Mouse (Mus musculus): ENCODE results near the gene Adh6a. TPM values are rescaled to one million over a fixed set of nuclear protein-coding genes. Genes with fewer than 3 reads are reported as not detected.

The Adh6a gene
- polyA plus RNA-seq (2015; fragmentation: Nextera tagmentation; extraction: Ambion mirVana) = 0.20 TPM in 1 of 2 replicates, not detected in the other

DNA sequence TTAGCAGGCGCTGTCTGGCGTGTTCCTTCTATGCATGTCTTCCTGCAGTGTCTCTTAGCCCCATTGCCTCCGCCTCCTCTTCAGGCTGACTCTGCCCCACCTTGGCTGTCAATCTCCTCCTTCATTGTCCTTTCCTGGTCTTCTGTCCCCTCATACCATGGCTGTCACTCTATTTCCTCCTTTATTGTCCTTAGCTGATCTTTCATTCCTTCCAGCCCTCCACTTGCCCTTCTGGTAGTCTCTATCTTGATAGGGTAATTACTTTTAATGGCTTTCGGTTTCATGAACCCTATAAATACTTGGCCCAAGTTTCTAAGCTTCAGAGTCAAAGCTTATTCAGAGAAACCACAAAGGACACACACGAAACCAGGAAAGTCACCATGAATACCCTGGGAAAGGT is at the start of gene Adh6a:
Adh6a (plus strand) TSS at position 322 of the 400 bp plus-strand sequence.
- no peaks in the 10 kb centered on the region for H3K27me3 ChIP-seq (replicated peaks; ENCODE audit: insufficient read depth, low read length)
- H3K9me3 ChIP-seq (ENCODE audit: low read length) = no peaks in the 10 kb centered on the region
- H3K4me2 ChIP-seq (replicated peaks; ENCODE audit: low read depth, low read length) = no peak within 1 kb of the TSS
- DNase-seq (ENCODE audit: low spot score) (no peak), ATAC-seq (no peak)
- H3K4me3 ChIP-seq (ENCODE audit: low read depth, low read length) = no peak within 1 kb of the TSS
- 85% methylated on average over 5 of the region's 5 CpGs for WGBS
- H3K4me1 ChIP-seq (ENCODE audit: insufficient read depth, low read depth, low read length) = no peaks in the 10 kb centered on the region
- TF ChIP-seq EP300 (IDR thresholded peaks at IDR 0.05) = no peak
- TF ChIP-seq CTCF (IDR thresholded peaks at IDR 0.05) = no peak
- H3K9ac ChIP-seq (replicated peaks; ENCODE audit: low read depth) = no peak within 1 kb of the TSS
- no peak within 1 kb of the TSS for H3K27ac ChIP-seq (ENCODE audit: low read length)
- no peaks in the 10 kb centered on the region for H3K36me3 ChIP-seq (ENCODE audit: insufficient read depth, low read length)

DNA sequence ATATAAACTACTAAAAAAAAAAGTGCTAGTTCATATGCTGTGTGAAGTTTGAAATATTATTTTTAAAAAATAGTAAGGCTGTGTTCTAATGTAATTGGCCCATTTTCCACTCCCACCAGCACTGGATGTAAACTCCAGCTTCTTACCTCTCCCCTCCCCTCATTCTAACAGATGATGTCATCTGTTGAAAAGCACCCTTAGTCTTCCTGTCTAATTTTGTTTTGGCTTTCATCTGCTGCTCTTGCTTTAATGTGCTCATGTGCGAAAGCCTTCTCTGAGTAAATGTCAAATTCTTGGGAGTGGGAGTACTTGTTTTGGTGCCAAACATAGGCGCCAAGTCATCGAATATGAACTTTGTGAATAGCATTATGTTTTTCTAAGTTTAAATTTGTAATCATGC is 48.4 kb upstream of the Adh6a start:
- Histone ChIP-seq H3K9ac (replicated peaks; ENCODE audit: low read depth) (no peak overlapping the region), H3K9me3 (ENCODE audit: low read length) (no peaks in the 10 kb centered on the region), H3K27ac (ENCODE audit: low read length) (no peak overlapping the region), H3K4me2 (replicated peaks; ENCODE audit: low read depth, low read length) (no peak overlapping the region), H3K4me3 (ENCODE audit: low read depth, low read length) (no peak overlapping the region), H3K4me1 (ENCODE audit: insufficient read depth, low read depth, low read length) (no peaks in the 10 kb centered on the region), H3K36me3 (ENCODE audit: insufficient read depth, low read length) (no peaks in the 10 kb centered on the region), H3K27me3 (replicated peaks; ENCODE audit: insufficient read depth, low read length) (no peaks in the 10 kb centered on the region)
- no peak for DNase-seq (ENCODE audit: low spot score)
- TF ChIP-seq EP300 (IDR thresholded peaks at IDR 0.05) = no peak
- no peak for TF ChIP-seq CTCF (IDR thresholded peaks at IDR 0.05)
- 53% methylated on average over 3 of the region's 3 CpGs for WGBS
- no peak for ATAC-seq

GRCm38 (mm10) chr3:138270507-138270906 is 42.6 kb upstream of the Adh6a start:
- H3K4me2 ChIP-seq (replicated peaks; ENCODE audit: low read depth, low read length) = no peak overlapping the region
- no peaks in the 10 kb centered on the region for H3K9me3 ChIP-seq (ENCODE audit: low read length)
- H3K9ac ChIP-seq (replicated peaks; ENCODE audit: low read depth) = no peak overlapping the region
- TF ChIP-seq CTCF (IDR thresholded peaks at IDR 0.05) (no peak), EP300 (IDR thresholded peaks at IDR 0.05) (no peak)
- no peaks in the 10 kb centered on the region for H3K27me3 ChIP-seq (replicated peaks; ENCODE audit: insufficient read depth, low read length)
- H3K4me1 ChIP-seq (ENCODE audit: insufficient read depth, low read depth, low read length) = no peaks in the 10 kb centered on the region
- ATAC-seq = no peak
- no peak for DNase-seq (ENCODE audit: low spot score)
- no peak overlapping the region for H3K4me3 ChIP-seq (ENCODE audit: low read depth, low read length)
- H3K27ac ChIP-seq (ENCODE audit: low read length) = no peak overlapping the region
- 41% methylated on average over 1 of the region's 1 CpGs for whole genome bisulfite sequencing
- no peaks in the 10 kb centered on the region for H3K36me3 ChIP-seq (ENCODE audit: insufficient read depth, low read length)

- H3K9me3 ChIP-seq (ENCODE audit: low read length) = no peaks in the 10 kb centered on the region
- H3K4me2 ChIP-seq (replicated peaks; ENCODE audit: low read depth, low read length) = no peak overlapping the region
- TF ChIP-seq EP300 (IDR thresholded peaks at IDR 0.05) (peak; percentile 45), CTCF (IDR thresholded peaks at IDR 0.05) (no peak)
- H3K36me3 ChIP-seq (ENCODE audit: insufficient read depth, low read length) = no peaks in the 10 kb centered on the region
- H3K27me3 ChIP-seq (replicated peaks; ENCODE audit: insufficient read depth, low read length) = no peaks in the 10 kb centered on the region
- no peak overlapping the region for H3K27ac ChIP-seq (ENCODE audit: low read length)
- H3K4me3 ChIP-seq (ENCODE audit: low read depth, low read length) = no peak overlapping the region
- no peak for DNase-seq (ENCODE audit: low spot score)
- H3K4me1 ChIP-seq (ENCODE audit: insufficient read depth, low read depth, low read length) = no peaks in the 10 kb centered on the region
- WGBS = 72% methylated on average over 2 of the region's 2 CpGs
- H3K9ac ChIP-seq (replicated peaks; ENCODE audit: low read depth) = no peak overlapping the region
- ATAC-seq = no peak; the same call in 1 of the 2 replicates
Measured at GRCm38 (mm10) chr3:138271297-138271696, 41.8 kb upstream of the Adh6a start.

DNA sequence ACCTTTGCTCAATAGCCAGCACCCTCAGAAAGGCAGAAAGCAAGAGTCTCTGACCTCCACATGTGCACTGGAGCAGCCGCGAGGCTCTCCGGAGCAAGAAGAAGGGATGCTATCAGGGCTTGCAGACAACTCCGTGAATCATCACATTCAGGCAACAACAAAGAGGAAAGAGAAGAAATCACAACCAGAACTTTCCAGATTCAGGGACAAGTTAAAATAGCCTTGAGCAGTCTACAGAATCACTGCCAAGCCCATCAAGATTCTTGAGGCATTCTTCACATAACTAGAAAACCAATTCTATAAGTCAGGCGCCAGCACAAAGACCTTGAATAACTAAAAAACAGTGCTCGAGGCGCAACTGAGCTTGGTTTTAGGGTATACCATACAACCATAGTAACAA is 40.0 kb upstream of the Adh6a start:
- Histone ChIP-seq H3K9ac (replicated peaks; ENCODE audit: low read depth) (no peak overlapping the region), H3K27me3 (replicated peaks; ENCODE audit: insufficient read depth, low read length) (no peaks in the 10 kb centered on the region), H3K4me3 (ENCODE audit: low read depth, low read length) (no peak overlapping the region), H3K9me3 (ENCODE audit: low read length) (no peaks in the 10 kb centered on the region), H3K4me2 (replicated peaks; ENCODE audit: low read depth, low read length) (no peak overlapping the region), H3K36me3 (ENCODE audit: insufficient read depth, low read length) (no peaks in the 10 kb centered on the region), H3K4me1 (ENCODE audit: insufficient read depth, low read depth, low read length) (no peaks in the 10 kb centered on the region), H3K27ac (ENCODE audit: low read length) (no peak overlapping the region)
- TF ChIP-seq CTCF (IDR thresholded peaks at IDR 0.05) (no peak), EP300 (IDR thresholded peaks at IDR 0.05) (no peak)
- ATAC-seq (no peak), DNase-seq (ENCODE audit: low spot score) (no peak)
- 74% methylated on average over 7 of the region's 7 CpGs for WGBS

DNA sequence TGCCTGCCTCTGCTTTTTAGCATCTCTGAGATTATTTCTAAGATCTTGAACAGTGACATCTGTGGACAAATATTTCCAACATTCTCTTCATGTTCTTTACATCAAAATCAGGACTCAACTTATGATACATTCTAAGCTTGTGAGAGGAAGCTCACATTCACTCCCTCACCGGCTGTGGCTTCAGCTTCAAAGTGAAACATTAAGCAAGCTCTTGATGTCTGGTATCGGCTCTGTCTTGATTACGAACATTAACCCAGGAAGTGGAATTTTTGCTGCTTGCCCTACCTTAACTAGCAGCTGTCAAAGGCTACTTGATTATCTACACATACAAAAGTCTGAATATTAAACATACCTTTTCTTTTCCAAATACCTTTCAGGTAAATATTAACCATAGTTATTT is 38.0 kb upstream of the Adh6a start:
- Histone ChIP-seq H3K9me3 (ENCODE audit: low read length) (no peaks in the 10 kb centered on the region), H3K9ac (replicated peaks; ENCODE audit: low read depth) (no peak overlapping the region), H3K4me2 (replicated peaks; ENCODE audit: low read depth, low read length) (no peak overlapping the region), H3K36me3 (ENCODE audit: insufficient read depth, low read length) (no peaks in the 10 kb centered on the region), H3K27me3 (replicated peaks; ENCODE audit: insufficient read depth, low read length) (no peaks in the 10 kb centered on the region), H3K4me3 (ENCODE audit: low read depth, low read length) (no peak overlapping the region), H3K27ac (ENCODE audit: low read length) (no peak overlapping the region), H3K4me1 (ENCODE audit: insufficient read depth, low read depth, low read length) (no peaks in the 10 kb centered on the region)
- no peak for ATAC-seq
- DNase-seq (ENCODE audit: low spot score) = no peak
- no peak for TF ChIP-seq EP300 (IDR thresholded peaks at IDR 0.05)
- TF ChIP-seq CTCF (IDR thresholded peaks at IDR 0.05) = no peak
- WGBS = 51% methylated on average over 3 of the region's 3 CpGs

DNA sequence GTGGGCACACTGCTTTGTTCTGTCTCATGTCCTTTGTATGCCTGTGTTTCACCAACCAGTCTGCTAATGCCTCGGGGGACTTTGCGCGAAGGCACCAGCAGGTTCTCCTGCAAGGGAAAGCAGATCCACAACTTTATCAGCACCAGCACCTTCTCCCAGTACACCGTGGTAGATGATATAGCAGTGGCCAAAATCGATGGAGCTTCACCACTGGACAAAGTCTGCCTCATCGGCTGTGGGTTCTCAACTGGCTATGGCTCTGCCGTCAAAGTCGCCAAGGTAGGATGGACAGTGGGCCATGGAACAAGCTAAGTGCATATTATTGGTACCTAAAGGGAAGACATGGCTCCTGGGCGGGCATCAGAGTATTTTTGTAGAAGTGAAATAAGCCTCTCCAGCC is 30.5 kb upstream of the Adh6a start:
- Histone ChIP-seq H3K27ac (ENCODE audit: low read length) (no peak overlapping the region), H3K4me3 (ENCODE audit: low read depth, low read length) (no peak overlapping the region), H3K9ac (replicated peaks; ENCODE audit: low read depth) (no peak overlapping the region), H3K4me1 (ENCODE audit: insufficient read depth, low read depth, low read length) (no peaks in the 10 kb centered on the region), H3K36me3 (ENCODE audit: insufficient read depth, low read length) (no peaks in the 10 kb centered on the region), H3K4me2 (replicated peaks; ENCODE audit: low read depth, low read length) (no peak overlapping the region), H3K27me3 (replicated peaks; ENCODE audit: insufficient read depth, low read length) (no peaks in the 10 kb centered on the region), H3K9me3 (ENCODE audit: low read length) (no peaks in the 10 kb centered on the region)
- WGBS = 94% methylated on average over 9 of the region's 9 CpGs
- TF ChIP-seq EP300 (IDR thresholded peaks at IDR 0.05) (no peak), CTCF (IDR thresholded peaks at IDR 0.05) (no peak)
- ATAC-seq (no peak), DNase-seq (ENCODE audit: low spot score) (no peak)
